Mouse (Mus musculus): ENCODE results near the gene Spaar. TPM values are rescaled to one million over a fixed set of nuclear protein-coding genes. Genes with fewer than 3 reads are reported as not detected.

Spaar gene
- polyA plus RNA-seq (2015; fragmentation: Nextera tagmentation; extraction: Ambion mirVana) = 0.08 TPM in 1 of 2 replicates, not detected in the other

DNA sequence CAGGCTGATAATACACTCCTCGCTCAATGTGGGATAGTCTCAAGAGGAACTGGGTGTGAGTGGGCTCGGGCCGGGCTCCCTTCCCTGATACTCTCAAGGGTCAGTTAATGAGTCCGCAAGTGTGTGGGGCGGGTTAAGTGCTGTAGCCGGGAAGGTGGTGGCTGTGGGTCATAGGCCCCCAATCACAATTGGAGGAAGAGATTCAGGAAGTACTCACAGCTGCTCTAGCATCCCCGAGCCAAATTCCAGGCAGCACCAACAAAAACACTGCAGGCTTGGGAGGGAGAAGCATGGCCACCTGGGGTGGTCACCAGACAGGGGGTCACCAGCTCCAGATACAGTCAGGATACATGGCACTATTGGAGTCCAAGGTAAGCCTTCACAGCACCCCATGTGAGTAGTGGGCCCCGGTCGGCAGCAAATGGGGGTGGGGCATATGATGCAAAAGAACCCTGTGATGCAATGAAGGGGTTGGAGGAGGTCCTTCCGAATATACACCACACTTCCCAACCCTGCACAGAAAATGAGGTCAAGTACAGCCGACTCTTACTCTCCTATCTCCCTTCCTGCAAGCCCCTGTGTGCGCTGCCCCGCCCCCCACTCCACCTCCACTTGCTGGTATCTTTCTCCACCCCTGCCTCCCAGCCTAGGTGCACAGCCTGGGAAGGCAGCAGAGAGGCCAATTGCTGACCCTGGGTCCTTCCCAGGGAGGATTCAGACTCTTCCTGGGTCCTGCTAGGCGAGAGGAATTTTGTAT lies at the start of gene Spaar:
TSS of gene Spaar (plus strand) at position 241 of the 757 bp plus-strand sequence.
- Histone ChIP-seq H3K27ac (replicated peaks) (no peak within 1 kb of the TSS), H3K4me2 (replicated peaks) (no peak within 1 kb of the TSS), H3K9ac (replicated peaks) (no peak within 1 kb of the TSS), H3K27me3 (no peaks in the 10 kb centered on the region), H3K9me3 (no peaks in the 10 kb centered on the region), H3K4me3 (no peak within 1 kb of the TSS), H3K4me1 (no peaks in the 10 kb centered on the region), H3K36me3 (no peaks in the 10 kb centered on the region)
- no peak for ATAC-seq (replicated peaks)
- WGBS = 77% methylated on average over 14 of the region's 14 CpGs

DNA sequence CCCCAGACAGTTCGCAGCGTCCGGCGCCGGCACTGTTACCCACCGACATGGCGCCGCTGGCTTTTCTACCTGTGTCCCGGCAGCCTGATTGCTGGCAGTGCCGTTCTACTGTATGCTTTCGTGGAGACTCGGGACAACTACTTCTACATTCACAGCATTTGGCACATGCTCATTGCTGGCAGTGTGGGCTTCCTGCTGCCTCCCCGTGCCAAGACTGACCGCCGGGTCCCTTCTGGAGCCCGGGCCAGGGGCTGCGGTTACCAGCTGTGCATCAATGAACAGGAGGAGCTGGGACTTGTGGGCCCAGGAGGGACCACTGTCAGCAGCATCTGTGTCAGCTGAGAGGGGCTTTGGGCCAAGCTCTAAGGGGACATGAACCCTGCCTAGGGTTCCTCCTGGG lies 39.8 kb upstream of the Spaar start:
- no peaks in the 10 kb centered on the region for H3K4me1 ChIP-seq
- no peaks in the 10 kb centered on the region for H3K9me3 ChIP-seq
- ATAC-seq (replicated peaks) = no peak
- WGBS = 92% methylated on average over 17 of the region's 17 CpGs
- no peaks in the 10 kb centered on the region for H3K27me3 ChIP-seq
- no peak overlapping the region for H3K4me2 ChIP-seq (replicated peaks)
- H3K9ac ChIP-seq (replicated peaks) = no peak overlapping the region
- H3K27ac ChIP-seq (replicated peaks) = no peak overlapping the region
- no peak overlapping the region for H3K4me3 ChIP-seq
- peaks cover 52% of the 10 kb centered on the region for H3K36me3 ChIP-seq

DNA sequence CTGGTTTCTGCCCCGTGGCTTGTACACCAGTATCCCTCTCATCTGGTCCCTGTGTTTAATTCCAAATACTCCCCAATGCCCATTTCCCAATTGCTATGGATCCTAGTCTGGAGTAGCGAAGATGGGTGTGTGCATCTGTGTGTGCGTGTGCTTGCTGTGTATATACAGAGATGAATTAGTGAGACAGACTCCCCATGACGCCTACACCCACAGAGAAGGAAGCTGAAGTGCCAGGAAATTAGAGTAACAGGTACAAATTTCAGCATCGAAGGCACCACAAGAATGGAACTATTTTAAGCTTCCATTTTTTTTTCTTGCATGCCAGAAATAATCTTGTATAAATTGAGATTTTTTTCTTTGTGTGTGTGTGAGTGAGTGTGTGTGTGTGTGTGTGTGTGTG lies 38.8 kb upstream of the Spaar start:
- Histone ChIP-seq H3K4me3 (no peak overlapping the region), H3K27ac (replicated peaks) (no peak overlapping the region), H3K4me1 (no peaks in the 10 kb centered on the region), H3K9ac (replicated peaks) (no peak overlapping the region), H3K36me3 (peaks cover 42% of the 10 kb centered on the region), H3K9me3 (no peaks in the 10 kb centered on the region), H3K4me2 (replicated peaks) (no peak overlapping the region), H3K27me3 (no peaks in the 10 kb centered on the region)
- no peak for ATAC-seq (replicated peaks)
- 88% methylated on average over 5 of the region's 5 CpGs for WGBS

DNA sequence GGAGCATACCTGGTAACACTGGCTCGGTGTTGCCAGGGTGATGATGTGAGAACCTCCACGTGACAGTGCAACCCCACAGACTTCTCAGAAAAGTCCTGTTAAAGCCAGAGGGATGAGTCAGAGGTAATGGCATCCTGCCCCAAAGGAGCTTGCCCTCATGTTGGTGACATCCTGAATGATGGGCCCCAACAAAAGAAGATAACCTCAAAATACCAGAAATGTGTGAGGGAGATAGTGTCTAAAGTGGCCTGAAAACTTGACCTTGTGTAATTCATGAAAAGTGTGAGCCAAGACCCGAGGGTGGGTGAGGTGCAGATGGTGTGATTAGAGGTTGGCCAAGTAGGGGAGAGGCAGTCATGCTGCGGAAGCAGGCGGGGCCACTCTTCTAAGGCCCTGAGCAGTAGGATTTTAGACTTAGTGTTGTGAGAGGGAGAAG lies 36.0 kb upstream of the Spaar start:
- ATAC-seq (replicated peaks) = no peak
- Histone ChIP-seq H3K27ac (replicated peaks) (no peak overlapping the region), H3K9ac (replicated peaks) (no peak overlapping the region), H3K9me3 (no peaks in the 10 kb centered on the region), H3K27me3 (no peaks in the 10 kb centered on the region), H3K4me1 (no peaks in the 10 kb centered on the region), H3K36me3 (peaks cover 19% of the 10 kb centered on the region), H3K4me2 (replicated peaks) (no peak overlapping the region), H3K4me3 (no peak overlapping the region)
- WGBS = 80% methylated on average over 5 of the region's 5 CpGs

DNA sequence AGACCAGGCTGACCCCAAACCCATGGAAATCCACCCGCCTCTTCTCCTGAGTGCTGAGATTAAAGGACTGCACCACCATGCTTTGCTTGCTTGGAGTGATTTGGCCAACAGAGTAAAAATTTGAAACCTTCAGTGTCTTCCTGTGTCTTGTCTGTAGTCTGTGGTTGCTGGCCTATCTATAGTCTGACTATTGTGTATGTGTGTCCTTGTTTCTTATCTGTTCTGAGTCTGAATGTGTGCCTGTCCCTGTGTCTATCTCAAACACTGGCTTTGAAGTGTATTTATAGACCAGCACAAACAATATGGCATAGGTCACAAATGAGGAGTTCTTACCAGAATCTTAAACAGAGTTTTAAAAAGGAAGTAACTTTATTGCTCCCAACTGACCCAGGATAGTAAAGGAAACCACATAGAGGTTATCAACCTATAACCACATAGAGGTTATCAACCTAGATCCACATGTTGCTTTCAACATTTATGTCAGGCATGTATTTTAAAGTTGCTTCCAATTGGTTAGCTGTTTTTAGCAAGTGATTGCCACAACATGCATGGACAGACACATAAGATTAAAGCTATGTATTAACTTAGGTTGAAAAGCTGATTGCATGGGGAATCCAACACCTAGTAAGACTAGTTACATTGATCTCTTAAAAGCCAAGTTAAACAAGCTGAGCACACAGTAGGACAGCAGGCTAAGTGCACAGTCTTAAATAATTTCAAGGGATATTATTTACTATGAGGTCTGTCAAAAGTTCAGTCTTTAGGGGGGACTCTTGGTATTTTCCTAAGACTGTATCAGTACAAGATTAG lies 35.2 kb upstream of the Spaar start:
- Histone ChIP-seq H3K9ac (replicated peaks) (no peak overlapping the region), H3K27me3 (no peaks in the 10 kb centered on the region), H3K9me3 (no peaks in the 10 kb centered on the region), H3K27ac (replicated peaks) (no peak overlapping the region), H3K4me2 (replicated peaks) (no peak overlapping the region), H3K36me3 (peaks cover 11% of the 10 kb centered on the region), H3K4me3 (no peak overlapping the region), H3K4me1 (no peaks in the 10 kb centered on the region)
- no peak for ATAC-seq (replicated peaks)
- 90% methylated on average over 1 of the region's 1 CpGs for WGBS

DNA sequence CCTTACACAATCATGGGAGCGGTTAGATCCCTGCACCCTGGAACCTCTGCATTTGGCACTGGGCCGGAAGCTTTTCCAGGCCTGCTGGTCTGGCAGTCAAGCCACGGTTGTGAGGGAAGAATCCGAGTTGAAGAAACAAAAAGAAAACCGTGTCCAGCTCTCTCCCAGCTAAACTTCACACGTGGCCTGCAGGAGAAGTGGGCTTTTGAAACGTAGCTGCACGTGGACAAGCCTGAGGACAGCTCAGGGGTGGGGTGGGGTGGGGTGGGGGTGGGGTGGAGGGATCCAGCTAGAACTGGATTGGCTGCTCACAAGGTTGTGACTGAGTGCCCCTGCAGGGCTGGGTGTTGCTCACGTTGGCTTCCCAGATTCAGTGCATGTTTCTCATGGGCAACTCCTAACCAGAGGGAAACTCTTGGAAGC lies 34.6 kb upstream of the Spaar start:
- Histone ChIP-seq H3K4me1 (no peaks in the 10 kb centered on the region), H3K4me3 (no peak overlapping the region), H3K4me2 (replicated peaks) (no peak overlapping the region), H3K27me3 (no peaks in the 10 kb centered on the region), H3K9me3 (no peaks in the 10 kb centered on the region), H3K27ac (replicated peaks) (no peak overlapping the region), H3K9ac (replicated peaks) (no peak overlapping the region), H3K36me3 (0 out of 2 replicates have a peak, but pooled peaks cover 6% of the 10 kb centered on the region)
- WGBS = 25% methylated on average over 9 of the region's 9 CpGs
- ATAC-seq (replicated peaks) = no peak

DNA sequence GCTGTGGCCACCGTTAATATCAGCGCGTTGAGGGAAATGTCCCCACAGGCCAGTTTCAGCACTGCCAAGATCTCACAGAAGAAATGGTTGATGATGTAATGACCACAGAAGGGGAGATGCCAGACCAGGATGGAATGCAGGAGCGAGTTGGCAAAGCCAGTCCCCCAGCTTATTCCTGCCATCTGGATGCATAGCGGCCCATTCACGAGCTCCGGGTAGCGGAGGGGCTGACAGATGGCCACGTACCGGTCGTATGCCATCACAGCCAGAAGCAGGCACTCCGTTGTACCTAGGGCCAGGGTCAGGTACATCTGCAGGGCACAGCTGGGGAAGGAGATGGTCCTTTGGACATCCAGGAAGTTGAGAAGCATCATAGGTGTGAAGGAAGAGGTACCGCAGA lies 33.3 kb upstream of the Spaar start:
- 0 out of 2 replicates have a peak, but pooled peaks have one; percentile 32 for ATAC-seq (replicated peaks)

DNA sequence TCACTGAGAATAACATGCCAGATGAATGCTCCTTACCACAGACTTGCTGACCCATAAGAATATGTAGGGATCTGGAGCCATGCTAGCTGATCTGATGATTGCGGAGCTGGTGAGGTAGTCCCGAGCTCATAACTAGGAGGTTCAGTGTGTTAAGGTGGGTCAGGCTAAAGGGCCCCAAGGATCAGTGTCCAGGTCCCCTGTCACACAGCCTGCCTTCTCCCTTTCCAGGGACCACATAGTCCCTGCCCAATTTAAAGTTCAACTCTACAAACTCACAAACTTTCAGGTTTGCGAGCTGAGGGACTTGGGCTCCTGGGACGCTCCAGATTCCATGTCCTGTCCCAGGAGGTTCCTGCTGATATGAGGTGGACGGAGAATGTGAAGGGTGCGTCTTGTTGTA lies 29.1 kb upstream of the Spaar start, which contains the start of gene Olfr70:
TSS of gene Olfr70 (minus strand) at position 101 of the 400 bp plus-strand sequence.
- WGBS = 90% methylated on average over 6 of the region's 6 CpGs

More for the DNA sequence above, 33.3 kb upstream of the Spaar start:
- no peak overlapping the region for H3K4me2 ChIP-seq (replicated peaks)
- no peak overlapping the region for H3K27ac ChIP-seq (replicated peaks)
- no peaks in the 10 kb centered on the region for H3K9me3 ChIP-seq
- WGBS = 71% methylated on average over 13 of the region's 13 CpGs
- no peak overlapping the region for H3K4me3 ChIP-seq
- no peaks in the 10 kb centered on the region for H3K27me3 ChIP-seq
- H3K4me1 ChIP-seq = no peaks in the 10 kb centered on the region
- no peaks in the 10 kb centered on the region for H3K36me3 ChIP-seq
- no peak overlapping the region for H3K9ac ChIP-seq (replicated peaks)

DNA sequence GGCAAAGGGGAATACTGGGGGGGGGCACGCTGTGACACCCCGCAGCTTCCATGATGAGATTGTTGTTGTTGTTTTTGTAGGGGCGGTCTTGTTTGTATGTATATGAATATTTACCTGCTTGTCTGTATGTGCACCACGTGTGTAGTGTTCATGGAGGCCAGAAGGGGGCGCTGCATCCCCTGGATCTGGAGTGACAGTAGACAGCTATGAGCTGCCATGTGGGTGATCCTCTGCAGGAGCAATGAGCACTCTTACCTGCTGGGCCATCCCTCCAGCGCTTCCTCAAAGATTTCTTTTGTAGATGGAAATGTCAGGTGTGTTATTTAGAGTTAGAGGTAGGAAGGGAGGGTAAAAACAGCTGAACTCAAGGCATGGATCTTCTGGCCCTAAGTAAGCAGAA lies 26.4 kb upstream of the Spaar start:
- Histone ChIP-seq H3K4me1 (no peaks in the 10 kb centered on the region), H3K9me3 (no peaks in the 10 kb centered on the region), H3K27me3 (no peaks in the 10 kb centered on the region), H3K4me3 (no peak overlapping the region), H3K36me3 (no peaks in the 10 kb centered on the region), H3K27ac (replicated peaks) (no peak overlapping the region), H3K4me2 (replicated peaks) (no peak overlapping the region), H3K9ac (replicated peaks) (no peak overlapping the region)
- ATAC-seq (replicated peaks) = no peak
- WGBS = 76% methylated on average over 6 of the region's 6 CpGs

More for the DNA sequence above, 29.1 kb upstream of the Spaar start, which contains the start of gene Olfr70:
- Histone ChIP-seq H3K36me3 (no peaks in the 10 kb centered on the region), H3K9me3 (no peaks in the 10 kb centered on the region), H3K27ac (replicated peaks) (no peak within 1 kb of the TSS), H3K4me2 (replicated peaks) (no peak within 1 kb of the TSS), H3K4me1 (no peaks in the 10 kb centered on the region), H3K27me3 (no peaks in the 10 kb centered on the region), H3K4me3 (no peak within 1 kb of the TSS), H3K9ac (replicated peaks) (no peak within 1 kb of the TSS)
- ATAC-seq (replicated peaks) = no peak

DNA sequence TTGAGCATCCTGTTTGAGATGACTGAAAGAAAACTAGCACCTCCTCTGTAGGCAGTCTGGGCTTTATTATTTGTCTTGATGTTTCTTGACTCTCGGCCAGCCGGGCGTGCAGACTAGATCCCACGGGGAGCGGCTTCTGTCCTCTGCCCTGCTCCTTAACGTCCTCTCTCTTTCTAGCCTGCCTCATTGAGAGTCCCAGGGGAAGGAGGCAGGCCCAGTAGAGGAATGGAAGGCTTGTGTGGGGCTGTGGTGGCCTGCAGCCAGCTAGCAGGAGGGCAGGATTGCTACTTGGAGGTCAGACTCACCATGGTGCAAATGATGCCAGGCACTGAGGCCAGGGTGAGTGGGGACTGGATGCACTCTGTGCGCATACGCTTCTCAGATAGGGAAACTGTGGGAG lies 26.0 kb upstream of the Spaar start:
- Histone ChIP-seq H3K27me3 (no peaks in the 10 kb centered on the region), H3K36me3 (no peaks in the 10 kb centered on the region), H3K4me3 (no peak overlapping the region), H3K4me1 (no peaks in the 10 kb centered on the region), H3K27ac (replicated peaks) (no peak overlapping the region), H3K9me3 (no peaks in the 10 kb centered on the region), H3K4me2 (replicated peaks) (no peak overlapping the region), H3K9ac (replicated peaks) (no peak overlapping the region)
- no peak for ATAC-seq (replicated peaks)
- 85% methylated on average over 8 of the region's 8 CpGs for WGBS

DNA sequence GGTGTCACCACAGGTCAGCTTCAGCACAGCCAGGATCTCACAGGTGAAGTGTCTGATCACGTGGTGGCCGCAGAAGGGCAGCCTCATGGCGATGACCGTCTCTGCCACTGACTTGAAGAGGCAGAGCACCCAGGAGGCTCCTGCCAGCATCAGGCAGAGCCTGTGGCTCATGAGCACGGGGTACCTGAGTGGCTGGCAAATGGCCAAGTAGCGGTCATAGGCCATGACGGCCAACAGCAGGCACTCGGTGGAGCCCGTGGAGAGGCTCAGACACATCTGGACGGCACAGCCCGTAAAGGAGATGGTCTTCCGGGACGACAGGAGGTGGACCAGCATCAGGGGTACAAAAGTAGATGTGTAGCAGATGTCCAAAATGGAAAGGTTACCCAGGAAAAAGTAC lies 23.8 kb upstream of the Spaar start:
- Histone ChIP-seq H3K9ac (replicated peaks) (no peak overlapping the region), H3K27ac (replicated peaks) (no peak overlapping the region), H3K4me3 (no peak overlapping the region), H3K4me1 (no peaks in the 10 kb centered on the region), H3K27me3 (no peaks in the 10 kb centered on the region), H3K4me2 (replicated peaks) (no peak overlapping the region), H3K9me3 (no peaks in the 10 kb centered on the region), H3K36me3 (no peaks in the 10 kb centered on the region)
- ATAC-seq (replicated peaks) = no peak
- WGBS = 84% methylated on average over 13 of the region's 13 CpGs

DNA sequence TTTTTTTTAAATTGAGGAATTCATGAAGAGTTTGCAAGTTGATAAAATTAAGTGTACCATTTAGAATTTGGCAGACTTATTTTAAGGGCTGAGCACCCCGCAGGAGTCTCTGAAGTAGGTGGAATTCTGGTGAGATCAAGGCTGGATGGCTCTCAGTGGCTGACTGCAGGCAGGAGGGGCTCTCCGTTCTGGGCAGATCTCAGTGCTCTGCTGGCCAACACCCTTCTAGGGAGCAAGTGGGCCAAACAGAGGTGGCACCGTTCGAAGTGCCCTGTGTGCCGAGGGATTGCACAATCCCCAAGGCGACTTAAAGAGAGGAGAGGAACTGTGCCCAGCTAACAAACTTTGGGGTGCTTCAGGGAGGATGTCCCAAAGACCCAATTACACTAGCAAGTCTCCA lies 20.0 kb upstream of the Spaar start, which contains the start of gene Olfr71:
TSS of gene Olfr71 (minus strand) at position 387 of the 400 bp plus-strand sequence.
- Histone ChIP-seq H3K4me2 (replicated peaks) (no peak within 1 kb of the TSS), H3K27me3 (no peaks in the 10 kb centered on the region), H3K4me3 (no peak within 1 kb of the TSS), H3K27ac (replicated peaks) (no peak within 1 kb of the TSS), H3K9ac (replicated peaks) (no peak within 1 kb of the TSS), H3K9me3 (no peaks in the 10 kb centered on the region), H3K36me3 (no peaks in the 10 kb centered on the region), H3K4me1 (peaks cover 5% of the 10 kb centered on the region)
- WGBS = 79% methylated on average over 6 of the region's 6 CpGs
- ATAC-seq (replicated peaks) = no peak

Data from forebrain, embryonic 15.5 days (tissue).